ENCODE assay signal across 18 mouse cellular contexts in the genomic region with DNA sequence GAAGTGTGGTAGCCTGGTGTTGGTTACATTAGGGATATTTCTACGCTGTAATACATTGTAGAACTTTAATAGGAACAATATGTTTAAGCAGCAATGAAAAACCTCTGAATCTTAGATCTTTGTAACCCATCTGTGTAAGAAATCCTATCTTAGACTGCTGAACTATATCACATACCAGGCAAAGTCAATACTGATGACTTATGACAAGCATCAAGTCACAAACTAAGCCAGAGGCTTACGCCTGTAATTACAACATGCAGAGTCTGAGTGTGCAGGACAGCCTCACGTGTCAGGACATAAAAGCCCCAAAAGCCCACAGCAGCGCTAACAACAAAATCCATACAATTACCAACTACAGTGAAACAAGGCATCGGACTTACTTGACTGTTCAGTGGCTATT.
"Had no signal": no experiment of that assay in that cellular context is flagged by ENCODE, and none has a peak within 500 bp of the region (broad histone marks: within the 10 kb centered on the region; RNA-seq: fewer than 3 reads in every experiment).

No protein-coding gene starts in this region.

- H3K27ac ChIP-seq: lung, embryonic 15.5 days; macrophage; midbrain, embryonic 13.5 days; midbrain, embryonic 15.5 days; neural tube, embryonic 12.5 days; stomach, embryonic 15.5 days; stomach, postnatal 0 days had no signal

- H3K4me2 ChIP-seq: lung, embryonic 15.5 days; midbrain, embryonic 11.5 days; midbrain, embryonic 13.5 days; midbrain, embryonic 15.5 days; neural tube, embryonic 12.5 days; stomach, embryonic 15.5 days had no signal

- H3K4me1 ChIP-seq: midbrain, embryonic 13.5 days; midbrain, embryonic 15.5 days; neural tube, embryonic 12.5 days; stomach, embryonic 15.5 days had no signal

- H3K4me3 ChIP-seq: lung, embryonic 15.5 days; megakaryocyte, embryonic 14.5 days; midbrain, embryonic 13.5 days; midbrain, embryonic 15.5 days; neural tube, embryonic 12.5 days; stomach, embryonic 15.5 days had no signal

- DNase-seq: liver, postnatal 0 days; lung, adult 2 months; lung, postnatal 14 days; lung, postnatal 36 days; right cerebral cortex, postnatal 14 days; thymus, adult 2 months; thymus, postnatal 25 days; thymus, postnatal 4 days had no signal

- H3K9ac ChIP-seq: liver, postnatal 0 days; lung, embryonic 15.5 days; midbrain, embryonic 13.5 days; midbrain, embryonic 15.5 days; neural tube, embryonic 12.5 days; stomach, embryonic 15.5 days had no signal

- H3K27me3 ChIP-seq: lung, embryonic 15.5 days; megakaryocyte, embryonic 14.5 days; midbrain, embryonic 13.5 days; midbrain, embryonic 15.5 days; neural tube, embryonic 12.5 days; stomach, embryonic 15.5 days had no signal

- H3K36me3 ChIP-seq: neural tube, embryonic 12.5 days had no signal

- H3K9me3 ChIP-seq: lung, embryonic 15.5 days; megakaryocyte, embryonic 14.5 days; midbrain, embryonic 13.5 days; midbrain, embryonic 15.5 days; neural tube, embryonic 12.5 days; stomach, embryonic 15.5 days had no signal

- ATAC-seq: liver, postnatal 0 days; lung, postnatal 0 days; midbrain, embryonic 13.5 days; midbrain, embryonic 15.5 days had no signal
